Mouse (Mus musculus) ovary, postnatal 36 days (tissue): ENCODE data around the gene S100a9.

Source experiments
- DNase-seq: peaks from one replicate; pipeline ENCODE4 v3.0.0; 2022; ENCODE audit warnings: low spot score, mixed read lengths

Gene S100a9

DNA sequence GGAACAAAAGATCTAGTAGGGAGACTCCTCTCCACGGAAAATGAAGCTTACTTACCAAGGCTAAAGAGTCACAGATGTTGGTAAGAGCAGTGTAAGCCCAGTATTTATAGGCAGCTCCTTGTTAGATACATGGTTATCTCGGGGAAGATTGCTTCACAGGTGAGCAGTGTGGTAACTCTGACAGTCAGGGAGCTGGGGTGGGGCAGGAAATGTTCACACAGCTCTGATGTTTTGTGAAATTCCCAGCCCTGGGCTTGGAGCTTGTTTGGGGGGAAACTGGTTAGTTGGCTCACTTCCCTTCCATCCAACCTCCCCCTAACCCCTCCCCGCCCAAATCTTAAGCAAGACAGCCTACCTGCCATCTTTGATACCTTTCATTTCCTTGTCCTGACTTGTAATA is at the start of gene S100a9:
Gene S100a9 (minus strand): TSS at position 109 of the 400 bp plus-strand sequence.
- no peak for DNase-seq

DNA sequence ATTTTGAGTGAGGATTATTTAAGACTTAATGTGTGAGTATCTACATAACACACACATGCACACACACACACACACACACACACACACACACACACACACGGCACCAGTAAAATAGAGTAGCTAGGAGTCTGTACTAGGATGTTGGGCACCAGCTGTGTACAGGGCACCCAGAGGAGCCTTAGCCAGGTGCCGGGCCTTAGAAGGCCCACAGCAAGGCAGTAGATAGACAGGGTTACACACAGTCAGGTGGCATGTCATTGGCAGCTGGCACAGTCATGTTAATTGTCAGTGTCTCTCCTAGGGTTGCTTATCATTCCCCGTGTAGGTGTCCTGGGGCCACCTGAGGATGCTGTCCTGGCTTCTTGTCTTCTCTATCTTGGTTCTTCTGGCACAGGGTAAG is 31.1 kb upstream of the S100a9 start, which contains the start of gene Pglyrp4:
Gene Pglyrp4 (plus strand): TSS at position 301 of the 400 bp plus-strand sequence.
- DNase-seq = no peak

DNA sequence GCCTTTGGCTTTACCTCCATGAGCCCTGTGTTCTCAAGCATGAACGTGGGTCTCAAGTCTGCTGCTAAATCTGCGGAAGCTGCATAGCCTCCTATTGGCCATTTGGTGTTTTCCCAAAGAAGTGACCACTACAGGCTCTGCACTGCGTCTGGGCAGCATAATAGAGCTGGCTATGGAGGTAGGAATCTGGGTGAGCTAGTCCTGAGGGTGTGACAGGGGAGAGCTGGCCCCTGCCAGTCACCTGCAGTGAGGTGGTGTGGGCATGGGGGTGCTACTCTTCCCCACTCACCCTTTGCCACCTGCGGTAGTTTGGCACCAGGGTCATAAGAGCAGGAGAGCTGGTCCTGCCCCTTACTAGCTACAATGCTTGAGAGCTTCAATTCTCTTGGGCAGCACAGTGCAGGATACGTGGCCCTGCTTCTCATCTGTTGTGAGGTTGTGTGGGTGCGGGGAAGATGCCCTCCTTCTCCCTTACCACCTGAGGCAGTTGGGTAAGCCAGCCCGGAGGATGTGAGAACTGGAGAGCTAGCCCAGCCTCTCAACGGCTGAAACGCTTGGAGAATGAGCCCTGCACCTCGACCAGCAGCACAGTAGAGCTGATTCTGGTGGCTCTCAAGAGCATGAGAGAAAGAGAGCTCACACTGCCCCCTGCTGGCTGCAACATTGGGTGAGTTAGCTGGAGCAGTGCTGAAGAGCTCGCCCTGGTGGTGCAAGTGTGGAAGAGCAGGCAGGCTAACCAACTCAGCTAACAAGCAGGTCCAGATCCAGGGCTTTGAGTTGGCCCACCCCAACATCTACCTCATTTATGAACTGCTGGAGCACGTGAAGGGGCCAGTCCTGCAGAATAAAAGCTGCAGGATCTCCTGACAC is 14.3 kb upstream of the S100a9 start:
- peak; percentile 77 for DNase-seq

DNA sequence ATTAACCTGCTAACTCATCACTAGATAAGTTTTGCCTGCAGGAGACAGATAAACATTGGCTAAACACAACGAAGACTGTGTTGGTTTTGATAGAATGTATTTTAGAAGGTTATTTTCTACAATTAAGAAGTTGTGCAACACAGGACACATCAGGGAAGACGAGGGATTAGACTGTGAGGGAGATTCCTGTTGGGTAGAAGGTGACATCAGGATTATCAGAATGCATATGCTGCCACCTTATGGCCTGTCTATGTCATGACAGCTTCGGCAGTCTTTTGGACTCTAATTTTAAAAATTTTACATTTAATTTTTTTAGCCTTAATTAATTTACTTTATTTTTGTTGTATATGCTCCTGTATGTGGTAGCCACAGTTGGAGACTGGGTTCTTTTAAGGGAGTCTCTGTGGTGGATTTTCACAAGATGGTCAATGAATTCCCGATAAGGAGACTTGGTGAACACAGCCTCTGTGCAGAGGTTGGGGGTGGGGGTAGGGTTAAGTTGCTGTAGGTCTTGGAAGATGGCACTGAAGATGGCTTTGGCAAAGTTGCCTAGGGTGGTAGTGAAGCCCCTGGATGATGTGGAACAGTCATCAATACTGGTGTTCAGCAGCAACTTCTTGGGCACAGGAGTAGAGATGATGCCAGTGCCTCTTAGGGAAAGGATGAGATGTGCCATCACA is 13.1 kb upstream of the S100a9 start:
- no peak for DNase-seq

DNA sequence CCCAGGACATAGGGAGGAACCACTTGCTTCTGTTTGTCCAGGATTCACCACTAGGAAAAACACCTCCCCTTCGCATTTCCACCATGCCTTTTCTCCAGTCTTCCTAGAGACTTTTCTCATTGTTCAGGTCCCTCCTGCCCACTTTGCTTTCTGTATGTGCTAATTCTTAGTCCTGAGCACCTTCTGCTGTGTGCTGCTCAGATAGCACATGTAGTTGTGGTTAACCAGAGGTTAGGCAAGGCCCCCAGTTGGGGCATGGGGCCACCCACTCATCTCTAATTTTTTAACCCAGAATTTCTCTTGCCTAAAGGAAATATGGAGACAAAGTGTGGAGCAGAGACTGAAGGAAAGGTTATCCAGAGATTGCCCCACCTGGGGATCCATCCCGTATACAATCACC is 6.7 kb upstream of the S100a9 start:
- no peak for DNase-seq

DNA sequence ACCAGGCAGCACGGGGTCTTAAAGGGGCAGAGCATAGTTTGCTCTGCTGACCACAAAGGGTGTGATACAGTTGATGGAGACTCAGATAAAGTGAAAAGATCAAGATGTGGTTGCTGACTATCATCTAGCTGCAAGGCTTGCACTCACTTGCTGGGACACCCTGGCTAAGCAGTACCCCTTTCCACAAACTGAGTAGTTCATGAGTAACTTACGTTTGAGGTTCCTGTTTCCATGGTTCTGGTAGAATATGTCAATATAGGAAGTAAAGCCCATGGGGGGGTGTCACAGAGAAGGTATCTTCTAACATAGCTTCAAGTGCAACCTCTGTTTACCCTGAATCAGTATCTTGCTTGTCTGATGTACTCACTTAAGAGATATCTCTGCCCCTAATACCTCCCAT is 2.0 kb downstream of the S100a9 start:
- no peak for DNase-seq

DNA sequence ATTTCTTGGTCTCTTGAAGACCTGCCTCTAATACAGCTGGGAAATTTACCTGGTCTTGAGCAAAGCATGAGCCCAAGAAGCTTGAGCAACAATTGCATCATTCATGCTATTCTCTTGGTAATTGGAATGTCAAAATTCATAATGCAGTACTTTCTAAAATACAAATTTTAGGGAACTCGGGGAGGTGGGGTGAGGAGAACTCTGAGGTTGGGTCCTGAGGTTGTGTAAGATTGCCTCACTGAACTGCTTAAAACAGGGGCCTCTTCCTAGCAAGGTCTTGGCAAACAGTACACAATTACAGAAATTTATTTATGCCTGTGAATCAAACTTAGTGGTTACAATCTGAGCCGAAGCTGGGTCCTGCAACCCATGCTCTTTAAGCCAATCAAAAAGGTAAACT is 8.7 kb downstream of the S100a9 start:
- no peak for DNase-seq

DNA sequence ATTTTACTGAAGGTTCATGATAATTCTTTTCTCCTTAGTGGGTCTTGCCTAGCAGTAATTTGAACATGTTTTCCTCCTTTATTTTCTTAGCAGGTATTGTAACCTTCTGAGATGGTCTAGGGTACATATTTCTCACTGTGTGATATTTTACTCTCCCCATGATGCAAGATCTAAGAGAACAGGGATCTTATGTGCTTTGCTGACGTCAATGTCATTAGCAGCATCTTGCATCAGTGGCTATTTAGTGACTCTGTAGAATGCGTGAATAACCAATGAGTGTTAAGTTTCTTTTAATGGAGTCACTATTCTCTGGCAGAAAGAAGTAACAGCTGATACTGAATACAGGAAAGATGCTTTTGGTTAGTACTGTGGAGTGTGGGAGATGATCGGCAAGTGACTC is 11.6 kb downstream of the S100a9 start:
- DNase-seq = no peak

DNA sequence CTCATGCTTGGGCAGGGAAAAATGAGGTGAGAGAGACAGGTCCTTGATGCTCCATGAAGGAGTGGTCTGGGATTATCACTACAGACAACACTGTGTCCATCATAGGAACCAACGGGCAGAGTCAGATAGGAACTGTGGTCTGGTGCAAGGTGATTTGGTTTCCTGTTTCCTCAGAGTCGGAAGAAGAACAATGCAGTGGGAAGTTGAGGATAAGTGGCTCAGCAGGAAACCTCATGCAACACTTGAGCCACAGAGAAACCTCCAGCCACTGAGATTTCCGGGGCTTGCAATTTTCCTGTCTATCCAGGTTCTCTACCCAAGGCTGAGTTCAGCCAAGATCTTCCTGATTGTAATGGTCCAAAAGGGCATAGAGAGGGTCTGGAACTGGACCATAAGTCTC is 16.9 kb downstream of the S100a9 start:
- no peak for DNase-seq

DNA sequence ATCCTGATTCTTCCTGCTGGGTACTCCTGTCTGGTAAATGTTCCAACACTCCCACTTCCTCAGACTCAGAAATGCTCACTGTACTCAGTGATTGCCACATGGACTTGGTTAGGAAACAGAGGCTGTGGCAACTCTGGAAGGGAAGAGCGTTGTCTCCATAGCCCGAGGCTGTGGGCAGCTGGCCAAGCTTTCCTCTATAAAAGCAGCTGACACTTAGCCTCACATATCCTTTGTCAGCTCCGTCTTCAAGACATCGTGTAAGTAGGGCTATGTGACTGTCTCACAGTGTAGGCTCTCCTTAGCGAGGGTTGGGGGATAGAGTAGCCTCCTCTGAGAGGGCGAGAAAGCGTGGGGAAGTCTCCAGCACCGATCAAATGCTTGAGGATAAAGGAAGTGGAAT is 26.7 kb downstream of the S100a9 start, which contains the start of gene S100a8:
Gene S100a8 (plus strand): TSS at position 133 of the 400 bp plus-strand sequence.
- DNase-seq = peak; percentile 15

DNA sequence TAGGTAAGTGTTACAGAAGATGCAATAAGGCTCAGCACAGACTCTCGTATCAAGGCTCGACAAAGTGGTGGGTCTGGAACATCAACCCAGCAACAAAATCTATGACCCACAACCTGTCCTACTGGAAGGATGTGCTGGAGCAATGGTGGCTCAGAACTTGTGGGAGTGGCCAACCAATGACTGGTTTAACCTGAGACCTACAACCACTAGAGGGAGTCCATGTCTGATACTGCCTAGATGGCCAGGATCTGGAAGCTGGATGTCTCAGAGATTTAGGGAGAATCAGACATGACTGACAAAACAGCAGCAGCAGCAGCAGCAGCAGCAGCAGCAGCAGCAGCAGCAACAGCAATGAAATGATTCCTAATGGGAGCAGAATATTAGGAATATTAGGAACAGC is 31.3 kb downstream of the S100a9 start:
- DNase-seq = no peak

DNA sequence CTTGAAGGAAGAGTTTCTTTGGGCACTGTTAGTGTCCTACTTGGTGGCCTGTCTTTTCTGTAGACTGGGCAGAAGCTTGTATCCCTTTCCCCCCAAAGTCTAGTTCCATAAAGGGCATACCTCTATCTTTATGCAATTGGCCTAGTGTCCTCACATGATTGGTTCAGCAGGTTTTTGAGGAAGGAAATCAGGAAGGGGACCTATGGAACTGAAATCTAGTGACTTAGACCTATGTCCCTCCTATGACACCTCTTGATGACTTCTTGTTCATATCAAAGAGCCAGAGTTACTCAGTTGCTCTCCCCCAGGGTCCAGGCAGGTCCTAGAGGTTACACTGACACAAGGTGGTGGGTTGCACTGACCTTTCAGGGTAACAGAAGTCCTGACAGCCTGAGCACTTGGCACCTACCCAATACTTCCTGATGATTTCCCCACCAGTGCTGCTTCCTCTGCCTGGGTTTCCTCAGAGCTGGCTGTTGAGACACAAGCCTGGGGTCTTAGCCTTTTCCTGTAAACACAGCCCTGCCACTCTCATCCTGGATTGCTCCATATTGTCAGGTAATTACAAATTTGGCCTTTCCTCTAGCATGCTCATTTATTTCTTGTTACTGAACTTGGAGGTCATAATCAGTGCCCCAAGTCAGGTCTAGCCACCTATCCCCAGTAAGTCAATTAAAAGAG is 36.0 kb downstream of the S100a9 start:
- DNase-seq = no peak

DNA sequence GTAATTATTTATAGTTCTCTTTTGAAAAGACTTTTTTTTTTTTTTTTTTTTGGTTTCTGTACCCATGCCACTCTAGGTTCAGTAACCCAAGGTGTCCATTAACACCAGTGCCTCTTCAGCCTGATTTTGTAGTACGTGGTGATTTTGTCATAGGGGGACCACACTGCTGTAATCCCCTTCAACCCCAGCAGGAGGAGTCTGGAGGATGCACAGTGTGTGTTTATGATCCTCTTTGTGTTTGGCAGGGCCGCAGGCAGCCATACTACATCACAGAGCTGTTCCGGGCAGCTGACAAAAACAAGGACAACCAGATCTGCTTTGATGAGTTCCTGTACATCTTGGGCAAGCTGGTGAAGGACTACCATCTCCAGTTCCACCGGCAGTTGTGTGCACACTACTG is 38.1 kb downstream of the S100a9 start:
- no peak for DNase-seq

DNA sequence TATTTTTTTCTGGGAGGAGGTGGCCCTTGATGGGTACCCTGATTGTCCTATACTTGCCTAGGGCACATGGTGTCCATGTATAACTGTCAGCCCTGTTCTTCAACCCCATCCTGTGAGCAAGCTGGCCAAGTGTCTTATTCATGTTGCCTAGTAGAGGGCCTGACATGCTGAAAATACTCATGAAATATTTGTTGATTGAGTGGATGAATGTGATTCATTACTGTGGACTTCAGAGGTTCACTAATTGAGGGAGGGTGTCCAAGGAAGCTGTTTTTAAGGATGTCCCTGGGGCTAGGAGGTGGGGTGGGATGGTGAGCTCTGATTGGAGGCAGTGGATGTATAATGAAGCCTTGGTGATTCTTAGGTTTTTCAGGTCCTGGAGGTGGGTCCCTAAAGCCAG is 41.8 kb downstream of the S100a9 start, which contains the start of gene S100a7a:
Gene S100a7a (plus strand): TSS at position 301 of the 400 bp plus-strand sequence.
- no peak for DNase-seq

DNA sequence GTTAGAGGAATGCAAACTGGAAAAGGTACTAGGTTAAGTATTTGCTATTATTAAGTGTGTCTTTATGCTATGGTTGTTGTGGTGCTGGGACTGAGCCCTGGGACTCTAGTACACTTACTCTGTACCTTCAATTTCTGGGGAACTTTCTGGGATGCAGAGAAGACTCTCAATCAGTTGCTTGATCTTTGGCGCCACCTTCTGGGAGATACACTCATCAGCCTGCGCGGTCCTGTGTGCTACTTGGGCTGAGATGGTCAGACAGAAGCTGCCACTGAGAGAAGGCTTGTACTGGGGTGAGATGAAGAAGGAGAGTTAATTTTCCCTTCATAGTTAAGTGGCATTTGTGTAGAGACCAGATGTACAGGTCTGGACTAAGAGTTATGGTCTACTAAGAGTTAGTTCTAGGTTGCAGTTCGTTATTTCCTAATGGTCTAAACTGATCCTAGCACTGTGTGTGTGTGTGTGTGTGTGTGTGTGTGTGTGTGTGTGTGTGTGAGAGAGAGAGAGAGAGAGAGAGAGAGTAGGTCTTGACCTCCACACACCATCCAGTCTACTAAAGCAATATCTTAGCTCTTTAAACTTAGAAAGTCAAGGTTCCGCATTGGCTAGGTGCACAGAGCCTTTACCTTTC is 42.5 kb downstream of the S100a9 start:
- DNase-seq = peak; percentile 48

DNA sequence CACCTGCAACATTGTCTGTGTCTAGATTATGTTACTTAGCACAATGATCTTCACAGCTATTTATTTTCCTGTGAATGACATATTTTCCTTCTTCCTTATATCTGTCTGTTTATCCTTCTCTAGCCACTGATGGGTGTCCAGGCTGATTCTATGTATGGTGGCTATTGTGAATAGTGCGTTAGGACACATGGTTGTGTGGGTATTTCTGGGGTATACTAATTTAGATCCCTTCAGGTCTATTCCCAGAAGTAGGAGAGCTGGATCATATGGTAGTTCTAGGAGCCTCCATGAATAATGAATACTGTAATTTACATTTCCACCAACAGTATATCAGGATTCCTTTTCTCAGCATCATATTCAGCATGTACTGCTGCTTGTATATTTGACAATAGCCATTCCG is 45.7 kb downstream of the S100a9 start:
- no peak for DNase-seq

DNA sequence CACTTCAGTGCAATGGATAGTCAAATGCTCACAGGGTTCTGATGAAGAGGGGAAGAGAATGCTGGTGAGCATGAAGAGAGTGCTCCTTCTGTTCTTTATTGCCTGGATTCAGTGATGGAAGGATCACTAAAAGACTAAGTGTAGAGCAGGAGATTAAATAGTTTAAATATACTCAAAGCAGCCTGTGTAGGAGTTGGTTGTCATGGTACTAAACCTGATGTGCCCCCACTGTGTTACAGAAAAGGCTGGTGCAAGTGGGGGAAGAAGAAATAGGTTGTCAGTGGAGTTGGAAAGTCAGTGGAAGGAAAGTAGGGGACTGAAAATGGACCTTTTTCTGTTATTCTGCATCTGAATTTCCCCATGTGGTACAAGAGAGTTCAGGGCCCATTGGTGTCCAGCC is 46.5 kb downstream of the S100a9 start:
- DNase-seq = no peak

DNA sequence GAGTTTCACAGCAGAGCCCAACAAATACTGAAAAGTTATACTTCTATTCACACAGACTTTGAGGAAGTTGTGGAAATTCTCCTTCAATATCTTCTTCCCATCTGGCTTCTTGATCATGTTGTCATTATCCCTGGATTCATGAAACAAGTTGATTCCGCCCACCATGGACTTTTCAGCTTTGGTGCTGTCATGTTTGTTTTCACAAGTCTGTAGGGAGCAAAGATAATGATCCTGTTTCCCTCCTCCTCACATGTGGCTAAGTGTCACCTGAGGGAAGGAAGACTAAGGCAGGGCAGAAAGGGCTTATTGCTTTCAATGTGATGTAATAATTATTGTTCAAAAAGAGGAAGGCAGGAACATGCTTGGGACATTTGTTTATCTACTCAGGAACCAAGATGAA is 48.2 kb downstream of the S100a9 start:
- DNase-seq = no peak

DNA sequence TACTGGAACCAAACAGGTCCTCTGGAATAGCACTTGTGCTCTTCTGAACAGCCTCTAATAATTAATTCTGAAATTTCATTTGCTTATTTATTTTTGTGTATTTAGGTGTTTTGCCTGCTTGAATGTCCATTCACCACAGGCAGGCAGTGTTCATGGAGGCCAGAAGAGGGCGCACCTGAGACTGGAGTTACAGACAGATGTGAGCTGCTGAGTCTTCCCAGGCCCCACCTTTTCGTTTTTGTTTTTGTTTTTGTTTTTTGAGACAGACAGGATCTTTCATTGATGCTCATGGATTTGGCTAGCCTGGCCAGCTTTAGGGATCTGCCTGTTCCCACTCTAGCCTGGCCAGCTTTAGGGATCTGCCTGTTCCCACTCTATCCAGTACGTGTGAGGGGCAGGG is 51.3 kb downstream of the S100a9 start:
- DNase-seq = peak; percentile 27
